Mouse (Mus musculus): ENCODE results near the gene Rnf115.

The Rnf115 gene

DNA sequence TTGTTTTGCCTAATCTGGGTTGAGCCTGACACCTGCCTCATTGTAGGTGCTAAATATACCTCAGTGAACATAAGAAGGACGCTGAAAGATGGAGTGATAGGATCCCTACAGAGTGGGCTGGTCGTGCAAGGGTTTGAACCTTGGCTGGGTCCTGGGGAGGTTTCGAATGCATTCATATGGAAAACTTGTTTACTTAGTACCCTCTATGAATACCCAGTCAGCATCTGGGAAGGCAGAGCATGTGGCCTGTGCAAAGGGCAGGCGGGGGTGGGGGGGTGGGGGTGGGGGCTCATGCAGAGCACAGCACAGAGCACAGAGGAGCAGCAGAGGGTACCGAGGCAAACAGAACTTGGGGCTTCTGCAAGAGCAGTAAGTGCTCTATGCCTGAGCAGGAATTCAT is 105.5 kb downstream of the Rnf115 start:
- DNase-seq (ENCODE audit: low spot score in 2 of 2): no peak

DNA sequence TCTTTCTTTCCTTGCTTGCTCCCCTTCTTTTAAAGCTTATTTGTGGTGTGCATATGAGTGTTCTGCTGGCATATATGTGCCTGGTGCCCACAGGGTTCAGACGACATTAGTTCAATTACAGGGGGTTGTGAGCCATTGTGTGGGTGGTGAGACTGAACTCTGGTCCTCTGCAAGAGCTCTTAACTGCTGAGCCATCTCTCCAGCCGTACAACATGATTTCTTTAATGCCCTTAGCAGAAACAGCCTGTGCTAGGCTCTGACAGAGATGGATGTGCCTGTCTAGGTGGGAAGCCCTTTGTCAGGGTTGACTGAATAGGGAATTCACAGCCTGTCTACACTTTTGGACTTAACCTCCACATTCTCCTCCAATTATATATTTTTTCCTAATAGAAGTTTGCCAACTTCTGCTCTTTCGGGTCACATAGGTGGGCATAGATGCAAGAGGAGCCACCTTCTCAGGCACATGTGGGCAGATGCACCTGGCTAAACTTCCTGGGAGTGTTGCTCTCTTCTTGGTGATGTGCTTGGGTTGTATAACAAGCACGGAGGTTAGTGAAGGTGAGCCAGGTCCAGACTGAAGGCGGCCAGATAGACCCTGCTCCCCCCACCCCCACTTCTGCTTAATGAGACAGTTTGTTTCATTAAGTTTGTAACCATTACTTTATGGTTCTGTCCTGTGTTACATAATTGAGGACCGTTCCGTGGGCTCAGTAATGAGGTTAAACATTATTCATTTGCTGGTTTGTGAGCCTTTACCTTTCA is 107.3 kb downstream of the Rnf115 start:
- DNase-seq (ENCODE audit: low spot score in 2 of 2): no peak

DNA sequence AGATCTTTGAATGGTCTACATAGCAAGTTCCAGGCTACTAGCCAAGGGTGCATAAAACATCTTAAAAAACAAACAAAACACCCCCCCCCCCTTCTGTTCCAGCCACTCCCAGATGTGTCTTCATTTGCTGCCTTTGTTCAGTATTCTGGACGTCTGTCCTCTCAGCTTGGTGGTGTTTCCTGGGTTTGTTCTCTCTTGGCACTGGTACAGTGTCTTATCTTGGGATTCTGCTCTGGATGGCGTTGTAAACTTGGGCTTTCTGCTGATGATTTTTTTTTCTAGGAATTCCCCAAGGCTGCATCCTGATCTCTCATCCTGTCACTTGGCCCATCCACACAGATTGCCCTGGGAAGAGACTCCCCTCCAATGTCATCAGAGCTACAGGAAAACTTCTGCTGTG is 109.0 kb downstream of the Rnf115 start:
- DNase-seq (ENCODE audit: low spot score in 2 of 2): no peak

DNA sequence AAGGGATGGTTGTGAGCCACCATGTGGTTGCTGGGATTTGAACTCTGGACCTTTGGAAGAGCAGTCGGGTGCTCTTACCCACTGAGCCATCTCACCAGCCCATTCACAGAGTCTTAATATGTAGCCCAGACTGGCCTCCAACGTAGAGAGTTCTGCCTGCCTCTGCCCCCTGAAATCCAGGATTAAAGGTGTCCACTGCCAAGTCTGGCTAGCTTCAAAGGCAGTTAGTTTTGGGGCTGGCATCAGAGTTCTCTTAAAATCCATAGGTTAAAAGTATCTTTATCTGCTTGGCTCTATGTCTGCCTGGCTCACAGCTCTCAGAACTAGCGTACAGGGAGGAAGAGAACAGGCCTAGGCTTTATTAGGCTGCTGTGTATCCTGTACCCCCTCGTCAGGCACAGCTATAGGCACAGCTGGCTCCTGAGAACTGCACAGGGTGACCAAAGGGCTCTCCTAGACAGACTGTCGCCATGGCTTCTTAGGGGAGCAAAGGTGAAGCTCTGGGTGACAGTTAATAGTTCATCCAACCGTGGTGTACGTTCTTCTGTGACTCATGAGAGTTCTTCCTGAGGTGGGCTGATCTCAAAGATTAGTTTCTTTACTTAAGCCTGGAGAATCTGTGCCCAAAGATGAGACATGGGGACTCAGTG is 111.7 kb downstream of the Rnf115 start:
- no peak for DNase-seq (ENCODE audit: low spot score in 2 of 2)
